Mouse (Mus musculus) cerebellum, adult 2 months (tissue): Measurements from ENCODE around the gene Tsen54. TPM values are rescaled to one million over a fixed set of nuclear protein-coding genes. Genes with fewer than 3 reads are reported as not detected.

ENCODE experiments used
- DNase-seq, 2 experiments: peaks; one replicate each; pipeline ENCODE4 v3.0.0; 2021
- H3K27ac ChIP-seq: fragments of 200-500 bp; 2 replicates; pipeline ENCODE4 v1.5.1; 2012; ENCODE audit warnings: low read length, control low read depth, inconsistent platforms; ENCODE audit not compliant: insufficient read depth
- H3K27me3 ChIP-seq: fragments of 200-500 bp; 2 replicates; pipeline ENCODE4 v1.6.1; 2012; ENCODE audit warnings: inconsistent platforms, mild to moderate bottlenecking, low read length, moderate library complexity; ENCODE audit not compliant: control insufficient read depth, insufficient read depth
- H3K4me1 ChIP-seq: fragments of 200-500 bp; 2 replicates; pipeline ENCODE4 v1.6.1; 2011; ENCODE audit warnings: low read length; ENCODE audit not compliant: control insufficient read depth, insufficient read depth
- H3K4me3 ChIP-seq: fragments of 200-500 bp; replicated peaks from 2 replicates; pipeline ENCODE3; 2011; ENCODE audit warnings: mild to moderate bottlenecking, low read depth, low read length, control low read depth; ENCODE audit not compliant: insufficient read depth
- CTCF ChIP-seq: fragments of 200-500 bp; IDR thresholded peaks from 2 replicates; pipeline ENCODE4 v1.5.1; 2011; ENCODE audit warnings: low read depth, mild to moderate bottlenecking, control low read depth, low read length, moderate library complexity, borderline replicate concordance; ENCODE audit not compliant: insufficient read depth
- POLR2A ChIP-seq: fragments of 200-500 bp; IDR thresholded peaks from 2 replicates; pipeline ENCODE4 v1.6.1; 2011; ENCODE audit warnings: low read length, control low read depth, borderline replicate concordance; ENCODE audit not compliant: insufficient read depth
- WGBS: fragments of 180-500 bp; shearing (Covaris S2); methylation state at CpG from one replicate; pipeline ENCODE4 v1.1.7; 2018; 5-methylcytosine and 5-hydroxymethylcytosine counted together
- polyA plus RNA-seq: library from polyadenylated mRNA; depleted of rRNA; stranded (reverse); fragments of >200 nt; gene quantifications from 2 replicates; pipeline ENCODE4 v1.2.3, GENCODE M21; 2012

Gene Tsen54
- polyA plus RNA-seq, 1 experiment: 25.0 TPM

GRCm38 (mm10) chr11:115807971-115808370 is 6.6 kb upstream of the Tsen54 start:
- Histone ChIP-seq H3K4me1 (0 out of 2 replicates have a peak, but pooled peaks cover 4% of the 10 kb centered on the region), H3K27me3 (no peaks in the 10 kb centered on the region), H3K27ac (no peak overlapping the region), H3K4me3 (no peak overlapping the region)
- no peak for TF ChIP-seq CTCF
- TF ChIP-seq POLR2A: no peak
- DNase-seq: no peak
- 69% methylated on average over 11 of the region's 11 CpGs for whole genome bisulfite sequencing

- H3K4me3 ChIP-seq: no peak overlapping the region
- 60% methylated on average over 10 of the region's 10 CpGs for WGBS
- TF ChIP-seq CTCF (no peak), POLR2A (no peak)
- 0 out of 2 replicates have a peak, but pooled peaks cover 4% of the 10 kb centered on the region for H3K4me1 ChIP-seq
- H3K27ac ChIP-seq: no peak overlapping the region; the same call in 1 of the 2 replicates
- DNase-seq: no peak
- no peaks in the 10 kb centered on the region for H3K27me3 ChIP-seq
These were observed 5.7 kb upstream of the Tsen54 start for GRCm38 (mm10) chr11:115808696-115809310.

- no peak for TF ChIP-seq POLR2A
- TF ChIP-seq CTCF: no peak
- no peak for DNase-seq
- H3K4me3 ChIP-seq: no peak overlapping the region
- 0 out of 2 replicates have a peak, but pooled peaks cover 4% of the 10 kb centered on the region for H3K4me1 ChIP-seq
- no peak overlapping the region for H3K27ac ChIP-seq
- 71% methylated on average over 8 of the region's 8 CpGs for WGBS
- H3K27me3 ChIP-seq: no peaks in the 10 kb centered on the region
These were observed 5.2 kb upstream of the Tsen54 start for GRCm38 (mm10) chr11:115809311-115809781.

- no peak for DNase-seq
- Histone ChIP-seq H3K4me1 (peaks cover 5% of the 10 kb centered on the region; the same call in 1 of the 2 replicates), H3K4me3 (no peak overlapping the region), H3K27ac (no peak overlapping the region), H3K27me3 (no peaks in the 10 kb centered on the region)
- no peak for TF ChIP-seq CTCF
- no peak for TF ChIP-seq POLR2A
- WGBS: 73% methylated on average over 14 of the region's 14 CpGs
These were observed 4.1 kb upstream of the Tsen54 start for GRCm38 (mm10) chr11:115810377-115810776.

GRCm38 (mm10) chr11:115811381-115812093 is 3.0 kb upstream of the Tsen54 start:
- no peak overlapping the region for H3K4me3 ChIP-seq
- 72% methylated on average over 20 of the region's 20 CpGs for WGBS
- no peak overlapping the region; the same call in 1 of the 2 replicates for H3K27ac ChIP-seq
- no peaks in the 10 kb centered on the region for H3K27me3 ChIP-seq
- no peak for DNase-seq
- H3K4me1 ChIP-seq: peaks cover 8% of the 10 kb centered on the region; the same call in 1 of the 2 replicates
- TF ChIP-seq POLR2A (no peak), CTCF (no peak)

GRCm38 (mm10) chr11:115812095-115812494 is 2.4 kb upstream of the Tsen54 start:
- Histone ChIP-seq H3K27me3 (no peaks in the 10 kb centered on the region), H3K4me3 (no peak overlapping the region), H3K4me1 (peaks cover 8% of the 10 kb centered on the region; the same call in 1 of the 2 replicates), H3K27ac (no peak overlapping the region; the same call in 1 of the 2 replicates)
- TF ChIP-seq POLR2A: no peak
- no peak for TF ChIP-seq CTCF
- peak in 1 of 2 experiments; percentile 23 for DNase-seq
- 44% methylated on average over 7 of the region's 7 CpGs for WGBS

- DNase-seq: peak in 1 of 2 experiments; percentile 35
- WGBS: 10% methylated on average over 28 of the region's 28 CpGs
- TF ChIP-seq CTCF (no peak), POLR2A (no peak)
These were observed 1.7 kb upstream of the Tsen54 start for GRCm38 (mm10) chr11:115812533-115813420.

More at GRCm38 (mm10) chr11:115812533-115813420, 1.7 kb upstream of the Tsen54 start:
- peak overlapping the region; percentile 82 for H3K4me3 ChIP-seq
- H3K27me3 ChIP-seq: no peaks in the 10 kb centered on the region
- no peak overlapping the region for H3K27ac ChIP-seq
- H3K4me1 ChIP-seq: peaks cover 8% of the 10 kb centered on the region; the same call in 1 of the 2 replicates
